Mouse (Mus musculus) megakaryocyte, embryonic 14.5 days (primary cell): ENCODE measurements at regions not wholly inside any gene's neighbourhood (a gene's known extent, or its start where the extent isn't known, plus 50 kb on each side); places are given as distances from the start of the nearest gene placed in this dataset.

Experiments used
- FLI1 ChIP-seq: IDR thresholded peaks from 2 replicates; pipeline ENCODE4 v1.6.1; 2012; ENCODE audit warnings: low read length, inconsistent platforms, mixed read lengths
- GATA1 ChIP-seq: IDR thresholded peaks from 3 replicates; pipeline ENCODE4 v1.6.1; 2012; ENCODE audit warnings: mixed read lengths, low read length, inconsistent platforms, borderline replicate concordance

GRCm38 (mm10) chr5:16973206-16973896 is 181.7 kb downstream of the Gm28710 start:
- TF ChIP-seq GATA1 (no peak), FLI1 (no peak)
